Mouse (Mus musculus): Measurements from ENCODE around the gene Disc1.

The Disc1 gene

DNA sequence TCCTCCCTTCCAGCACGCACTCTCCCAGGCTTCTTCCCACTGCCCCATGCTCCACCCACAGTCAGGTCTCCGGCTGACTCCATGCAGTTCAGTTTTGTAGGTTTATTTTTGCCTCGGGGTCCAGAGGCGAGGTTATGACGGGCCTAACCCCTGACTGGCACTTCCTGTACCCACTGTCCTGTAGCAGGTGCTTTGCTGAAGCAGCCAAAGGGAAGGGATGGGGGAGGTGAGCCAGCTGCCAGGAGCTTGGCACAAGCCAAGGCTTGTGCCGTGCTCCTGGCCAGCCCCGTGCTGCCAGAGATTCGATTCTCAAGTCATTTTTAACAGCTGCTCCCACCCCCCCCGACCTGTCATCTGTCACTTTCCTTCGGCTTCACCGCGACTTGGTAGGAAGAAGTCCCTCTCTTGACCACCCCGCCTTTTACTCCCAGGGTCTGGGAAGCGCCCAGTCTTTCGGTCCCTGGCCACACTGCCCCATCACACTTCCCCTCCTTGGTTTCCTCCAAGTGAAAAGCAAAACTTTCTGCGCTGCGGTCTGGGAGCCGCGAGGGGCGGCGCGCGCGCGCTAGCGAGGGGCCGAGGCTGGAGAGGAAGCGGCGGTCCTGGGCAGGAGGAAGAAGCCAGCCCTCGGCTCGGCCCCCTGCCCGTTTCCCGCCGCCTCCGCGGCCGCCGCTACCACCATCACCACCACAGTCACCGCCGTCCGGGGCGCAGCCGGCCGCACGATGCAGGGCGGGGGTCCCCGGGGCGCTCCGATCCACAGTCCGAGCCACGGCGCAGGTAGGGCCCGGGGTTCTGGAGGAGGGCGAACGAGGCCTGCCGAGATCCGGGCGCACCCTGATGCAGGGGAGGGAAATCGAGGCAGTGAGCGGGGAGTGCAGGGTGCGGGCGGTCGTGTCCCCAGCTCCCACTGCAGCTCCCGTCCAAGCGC, at the start of gene Disc1:
Gene Disc1 (plus strand): TSS at position 691 of the 931 bp plus-strand sequence.
- peak; percentile 39 for DNase-seq (ENCODE audit: low spot score)

DNA sequence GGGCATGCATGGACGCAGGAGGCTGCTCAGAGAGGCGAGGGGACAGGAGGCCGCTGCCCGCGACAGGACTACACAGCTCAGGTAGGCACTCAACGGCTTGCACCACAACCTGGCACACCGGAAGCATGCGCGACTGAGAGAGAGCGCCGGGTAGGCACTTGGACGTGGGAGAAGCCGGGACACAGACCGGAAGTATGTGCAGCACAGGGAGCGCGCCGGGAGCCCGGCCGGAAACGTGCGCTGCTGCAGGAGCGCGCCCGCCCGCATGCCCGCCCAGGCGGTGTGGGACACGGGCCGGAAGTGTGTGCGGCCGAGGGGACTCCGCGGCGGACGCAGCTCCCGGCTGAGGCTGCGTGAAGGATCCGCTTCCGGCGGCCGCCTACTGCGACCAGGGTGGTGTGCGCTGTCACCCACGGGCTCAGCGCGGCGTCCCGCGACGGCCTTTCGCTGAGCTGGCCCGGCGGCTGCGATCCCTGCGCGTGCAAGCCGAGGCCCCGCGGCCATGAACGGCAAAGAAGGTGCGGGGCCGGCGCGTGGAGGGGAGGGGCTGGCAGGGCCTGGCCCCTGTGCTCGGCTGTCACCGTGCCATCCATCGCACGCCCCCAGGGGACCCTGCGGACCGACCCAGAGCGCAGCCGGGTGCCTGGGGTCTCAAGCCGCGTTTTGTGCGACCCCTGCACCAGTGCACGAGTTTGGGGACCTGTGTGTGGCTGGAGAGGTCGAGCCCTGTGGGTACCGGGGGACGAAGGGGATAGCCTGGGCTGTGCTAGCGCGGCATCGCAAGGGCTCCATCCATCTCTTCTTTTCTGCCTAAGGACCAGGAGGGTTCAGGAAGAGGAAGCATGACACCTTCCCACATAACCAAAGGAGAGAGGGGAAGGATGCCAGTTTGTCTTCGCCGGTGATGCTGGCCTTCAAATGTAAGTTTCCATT, 41.0 kb upstream of the Disc1 start, which contains the start of gene Tsnax:
Gene Tsnax (plus strand): TSS at position 303 of the 933 bp plus-strand sequence.
- DNase-seq (ENCODE audit: low spot score), result peak; percentile 83

DNA sequence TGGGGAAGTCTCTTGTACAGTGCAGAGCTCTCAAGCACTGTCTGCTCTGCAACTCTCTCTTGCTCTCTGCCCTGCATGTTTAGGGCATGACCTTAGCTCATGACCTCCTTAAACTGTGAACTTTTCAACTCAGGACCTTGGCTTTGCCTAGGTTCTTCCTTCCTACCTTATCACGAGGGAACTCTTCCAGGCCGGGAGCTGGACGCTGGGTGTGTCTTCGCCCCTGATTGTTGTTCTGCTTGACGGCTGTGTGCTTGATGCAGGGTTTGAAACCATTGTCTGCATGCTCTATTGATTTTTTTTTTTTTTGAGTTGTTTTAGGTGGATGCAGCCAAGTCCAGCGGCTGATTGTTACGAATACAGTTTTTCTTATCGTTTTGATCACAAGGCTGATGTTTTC, 29.9 kb upstream of the Disc1 start:
- no peak for DNase-seq (ENCODE audit: low spot score)

DNA sequence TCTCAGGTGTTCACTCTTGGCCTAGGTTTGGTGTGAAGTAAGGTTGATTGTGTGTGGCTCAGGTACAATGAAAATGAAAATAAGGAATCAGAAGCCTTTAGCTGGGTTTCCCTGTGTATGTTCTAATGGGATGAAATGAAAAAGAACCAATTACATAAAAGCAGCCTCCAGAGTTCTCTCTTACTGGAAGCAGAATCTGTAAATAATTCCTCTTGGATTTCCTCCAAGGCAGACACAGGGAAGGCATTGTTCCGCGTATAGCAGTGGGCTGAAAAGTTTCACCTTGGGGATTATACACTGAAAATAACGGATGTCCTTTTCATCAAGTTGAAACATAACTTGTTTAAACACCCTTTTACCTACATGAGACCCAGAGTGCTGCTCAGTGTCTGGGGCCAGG, 26.8 kb upstream of the Disc1 start:
- DNase-seq (ENCODE audit: low spot score), result no peak

DNA sequence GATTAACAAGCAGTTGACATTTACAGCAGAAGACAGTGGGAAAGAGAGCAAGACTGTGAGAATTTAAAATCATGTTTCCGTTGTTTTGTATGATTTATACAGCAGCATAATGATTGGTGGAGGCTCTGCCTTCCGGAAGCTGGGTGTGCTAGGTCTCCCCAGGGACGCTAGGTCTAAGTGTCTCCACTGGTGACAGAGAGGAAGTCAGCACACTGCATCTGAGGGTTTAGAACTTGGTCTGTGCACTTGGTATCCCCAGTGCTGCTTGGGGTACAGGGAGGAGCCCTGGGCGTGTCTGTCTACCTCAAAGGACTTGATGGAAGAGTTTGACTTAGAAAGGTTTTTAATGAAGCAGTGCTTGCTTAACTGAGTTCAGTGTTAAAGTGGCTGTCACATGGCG, 25.2 kb upstream of the Disc1 start:
- DNase-seq (ENCODE audit: low spot score), result no peak

DNA sequence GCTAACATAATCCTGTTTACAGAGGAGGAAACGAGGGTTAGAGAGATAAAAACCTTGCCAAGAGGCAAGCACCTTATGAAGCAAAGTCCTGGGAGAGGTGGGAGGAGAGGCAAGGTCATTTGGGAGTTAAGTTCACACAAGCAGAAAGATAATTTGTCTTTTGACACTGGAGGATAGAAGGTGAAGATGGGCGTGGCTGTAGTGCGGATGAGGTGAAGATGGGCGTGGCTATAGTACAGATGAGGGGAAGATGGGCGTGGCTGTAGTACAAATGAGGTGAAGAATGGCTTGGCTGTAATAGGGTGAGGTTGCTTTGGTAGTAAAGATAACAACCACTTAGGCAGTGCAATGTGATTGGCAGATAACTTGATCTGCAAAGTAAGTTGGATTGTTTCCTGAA, 22.7 kb upstream of the Disc1 start:
- DNase-seq (ENCODE audit: low spot score), result no peak

DNA sequence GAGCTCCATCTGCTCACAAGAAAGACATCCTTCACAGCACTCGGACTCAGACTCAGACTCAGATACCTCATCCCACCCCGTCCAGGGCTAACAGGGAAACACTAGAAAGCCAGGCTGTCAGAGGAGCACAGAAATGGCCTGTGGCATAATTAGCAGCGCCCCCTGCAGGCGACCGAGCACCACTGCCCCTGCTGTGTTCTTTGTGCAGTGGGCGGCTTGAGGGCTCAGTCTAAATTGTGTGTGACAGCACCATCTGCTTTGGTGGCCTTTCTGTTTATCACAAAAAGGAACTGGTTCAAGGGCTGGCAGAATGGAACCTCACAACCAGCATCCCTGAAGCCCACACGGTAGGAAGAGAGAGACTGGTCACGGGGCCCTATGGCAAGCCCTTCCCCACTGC, 19.3 kb upstream of the Disc1 start:
- peak; percentile 70 for DNase-seq (ENCODE audit: low spot score)

DNA sequence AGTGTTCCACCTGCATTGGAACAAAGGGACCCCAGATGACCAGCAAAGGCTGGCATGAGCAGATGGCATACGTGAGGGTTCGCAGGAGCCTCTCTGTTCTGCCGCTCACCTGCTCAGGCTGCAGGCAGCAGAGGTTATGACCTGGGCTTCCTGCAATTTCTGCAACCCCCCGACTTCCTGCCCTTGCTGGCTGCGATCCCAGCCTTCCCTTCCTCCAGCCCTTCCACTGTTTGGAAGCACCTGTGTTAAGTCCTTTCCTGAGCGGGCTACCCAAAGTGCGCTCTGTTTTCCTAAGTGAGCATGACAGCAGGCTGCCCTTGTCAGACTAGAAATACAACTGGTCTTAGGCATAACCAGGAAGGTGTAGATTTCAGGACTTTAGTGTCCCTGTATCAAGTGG, 16.9 kb upstream of the Disc1 start:
- DNase-seq (ENCODE audit: low spot score), result no peak

DNA sequence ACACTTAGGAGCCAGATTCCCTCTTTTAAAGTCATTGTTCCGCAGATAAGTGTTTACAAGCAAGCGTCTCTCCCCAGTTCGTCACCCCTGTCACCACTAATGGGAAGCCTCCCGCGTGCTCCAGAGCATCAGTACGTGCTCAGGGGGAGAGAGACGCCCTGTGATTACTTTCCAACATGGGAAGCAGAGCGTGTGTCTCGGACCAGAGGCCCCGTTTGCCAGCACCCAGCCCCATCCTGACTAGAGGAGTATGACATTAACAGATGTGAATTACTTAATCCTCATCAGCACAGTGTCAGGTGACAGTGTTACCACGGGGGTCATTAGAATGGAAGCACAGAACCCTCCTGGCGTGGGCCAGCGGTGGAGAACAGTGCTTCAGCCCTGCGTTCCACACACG, 15.3 kb upstream of the Disc1 start:
- DNase-seq (ENCODE audit: low spot score), result no peak

DNA sequence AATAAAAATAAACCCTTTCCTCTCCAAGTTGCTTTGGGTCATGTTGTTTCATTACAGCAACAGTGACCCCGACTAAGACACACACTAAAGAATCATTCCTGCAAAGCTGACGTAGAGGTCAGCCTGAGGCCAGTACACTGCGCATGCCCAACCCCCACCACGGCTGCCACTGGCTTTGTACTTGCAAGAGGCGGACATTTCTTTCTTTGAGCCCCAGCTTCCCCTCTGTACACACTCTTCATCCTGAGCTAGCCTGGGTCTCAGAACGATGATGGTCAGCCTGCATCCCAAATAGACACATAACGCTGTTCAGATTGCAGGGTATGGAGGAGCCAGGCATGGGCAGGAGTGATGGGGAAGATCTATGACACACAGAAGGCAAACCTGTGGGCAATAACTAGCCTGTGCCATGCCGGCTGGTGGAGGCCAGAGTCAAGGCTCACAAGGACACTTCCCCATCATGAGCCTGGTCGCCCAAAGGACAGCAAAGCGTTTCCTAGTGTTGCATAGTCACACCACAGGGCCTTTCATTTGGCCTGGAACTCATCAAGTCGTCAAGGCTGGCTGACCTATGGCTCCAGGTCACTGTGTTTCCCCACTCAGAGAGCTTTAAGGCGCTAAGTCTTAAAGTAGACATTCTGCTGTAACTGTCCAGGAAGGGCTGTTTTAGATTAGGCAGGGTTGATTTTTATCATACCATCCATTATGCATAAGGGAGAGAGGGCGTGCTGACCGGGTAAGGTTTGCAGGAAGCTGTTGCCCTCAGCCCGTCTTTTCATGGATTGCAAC, 13.2 kb upstream of the Disc1 start:
- no peak for DNase-seq (ENCODE audit: low spot score)

DNA sequence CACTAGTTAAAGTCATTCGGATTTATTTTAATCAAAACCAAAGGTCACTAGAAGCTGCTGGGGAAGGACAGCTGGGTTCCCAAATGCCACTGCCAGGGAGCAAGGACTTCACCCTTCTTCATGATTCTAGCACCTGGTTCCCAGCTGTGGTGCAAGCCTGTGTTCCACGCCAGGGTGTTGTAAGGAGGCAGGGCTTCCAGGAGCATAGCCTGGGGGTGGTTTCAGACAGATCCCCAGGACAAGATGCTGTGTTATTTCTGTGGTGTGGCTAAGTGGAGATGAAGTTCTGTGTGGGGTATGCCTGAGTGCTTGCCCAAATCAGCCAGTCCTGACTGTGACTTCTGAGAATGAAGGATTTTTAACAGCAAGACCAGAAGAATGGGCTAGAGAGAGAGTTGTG, 12.5 kb upstream of the Disc1 start:
- no peak for DNase-seq (ENCODE audit: low spot score)

DNA sequence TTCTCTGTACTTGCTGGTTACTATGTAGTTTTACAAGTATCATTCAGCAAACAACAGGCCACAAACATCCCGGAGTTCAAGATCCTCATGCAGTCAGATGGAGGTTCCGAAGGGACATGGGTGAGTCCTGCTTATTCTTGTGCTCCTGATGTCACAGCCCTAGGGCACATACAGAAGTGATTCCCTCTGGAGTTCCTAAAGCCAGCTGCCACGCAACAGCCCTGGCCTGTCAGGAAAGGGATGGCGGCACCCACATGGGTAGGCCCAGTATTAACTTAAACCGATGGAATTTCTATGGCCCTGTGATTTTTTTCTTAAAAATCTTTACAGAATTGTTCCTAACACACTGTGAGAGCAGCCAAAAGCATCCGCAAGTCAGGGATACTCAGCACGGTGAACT, 10.6 kb upstream of the Disc1 start:
- no peak for DNase-seq (ENCODE audit: low spot score)

DNA sequence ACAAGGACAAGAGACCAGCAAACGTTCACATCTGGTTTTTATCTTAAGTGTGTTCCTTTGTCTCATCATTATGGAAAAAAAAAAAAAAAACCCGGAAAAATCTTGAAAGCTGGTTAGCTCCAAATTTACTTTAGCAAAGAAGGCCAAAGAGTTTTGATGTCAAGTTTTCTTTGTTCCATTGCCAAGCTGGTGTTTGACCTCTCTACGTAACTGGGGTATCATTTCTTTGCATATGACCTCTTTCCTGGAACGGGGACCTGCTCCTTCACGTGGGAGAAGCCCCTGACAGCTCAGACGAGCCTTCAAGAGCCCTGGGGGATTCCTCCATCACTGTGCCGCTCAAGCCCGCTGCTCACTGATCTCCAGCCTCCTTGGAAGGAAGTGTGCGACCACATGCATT, 10.1 kb upstream of the Disc1 start:
- no peak for DNase-seq (ENCODE audit: low spot score)

DNA sequence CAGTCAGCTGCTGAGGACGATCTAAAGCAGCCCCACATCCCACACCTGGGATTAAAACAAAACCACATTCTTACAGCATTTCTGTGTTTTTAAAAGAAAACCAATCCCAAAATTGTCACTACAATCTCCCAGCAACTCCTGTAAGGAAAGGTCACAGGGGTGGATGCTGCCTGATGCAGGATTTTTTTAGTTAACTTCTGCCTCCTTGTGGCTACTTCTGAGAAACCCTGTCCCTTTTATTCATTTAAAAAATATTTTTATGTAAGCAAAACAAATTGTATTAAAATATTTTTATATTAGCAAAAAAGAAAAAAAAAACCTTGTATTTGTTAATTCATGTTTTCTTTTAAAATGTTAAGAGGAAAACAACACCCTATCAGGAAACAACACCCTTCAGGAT, 8.2 kb upstream of the Disc1 start:
- no peak for DNase-seq (ENCODE audit: low spot score)

DNA sequence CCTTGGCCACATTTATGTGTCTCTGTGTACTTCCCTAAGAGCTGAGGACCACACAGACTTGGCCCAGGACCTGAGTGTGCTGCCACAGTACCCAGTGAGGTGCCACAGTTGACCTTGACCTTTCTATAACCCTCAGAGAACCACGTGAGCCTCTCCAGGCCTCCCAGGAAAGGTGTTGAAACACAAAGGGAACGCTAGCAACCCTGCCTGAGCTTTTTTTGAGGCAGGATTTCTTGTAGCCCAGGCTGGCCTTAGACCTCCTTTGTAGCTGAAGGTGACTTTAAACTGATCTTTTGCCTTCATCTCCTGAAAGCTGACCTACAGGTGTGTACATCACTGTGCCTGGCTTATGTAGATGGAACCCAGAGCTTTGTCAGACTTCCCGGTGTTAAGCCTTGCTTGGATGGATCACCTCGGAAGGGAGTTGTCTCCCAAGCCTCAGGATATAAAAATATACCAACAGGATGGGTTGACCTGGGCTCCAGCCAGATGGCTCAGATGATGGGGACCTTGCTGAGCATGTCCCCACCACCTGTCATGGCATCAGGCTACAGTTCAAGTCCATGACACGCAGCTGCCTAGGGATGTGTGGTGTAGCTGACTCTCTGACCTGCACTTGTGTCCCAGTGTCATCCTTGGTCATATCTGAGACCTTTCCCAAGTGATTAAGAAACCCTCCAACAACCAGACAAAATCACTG, 4.8 kb upstream of the Disc1 start:
- DNase-seq (ENCODE audit: low spot score), result no peak

DNA sequence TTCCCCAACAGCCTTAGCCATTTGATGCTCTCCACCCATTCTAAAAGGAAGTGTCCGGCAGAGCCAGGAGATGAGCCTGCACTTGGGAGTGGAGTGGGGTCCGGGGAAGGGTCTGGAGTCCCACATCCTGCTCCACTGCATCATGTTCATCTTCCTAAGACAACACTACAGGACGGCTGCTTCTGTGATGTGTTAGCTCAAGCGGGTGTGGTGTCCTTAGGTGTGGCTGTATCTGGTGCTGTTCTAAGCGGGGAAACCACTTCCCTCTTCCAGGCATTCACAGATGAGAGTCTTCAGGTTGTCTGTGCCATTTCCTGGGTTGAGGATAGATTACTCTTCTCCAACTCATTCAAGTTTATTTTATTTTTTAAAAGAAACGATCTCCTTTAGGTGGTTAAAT, 4.2 kb upstream of the Disc1 start:
- no peak for DNase-seq (ENCODE audit: low spot score)

DNA sequence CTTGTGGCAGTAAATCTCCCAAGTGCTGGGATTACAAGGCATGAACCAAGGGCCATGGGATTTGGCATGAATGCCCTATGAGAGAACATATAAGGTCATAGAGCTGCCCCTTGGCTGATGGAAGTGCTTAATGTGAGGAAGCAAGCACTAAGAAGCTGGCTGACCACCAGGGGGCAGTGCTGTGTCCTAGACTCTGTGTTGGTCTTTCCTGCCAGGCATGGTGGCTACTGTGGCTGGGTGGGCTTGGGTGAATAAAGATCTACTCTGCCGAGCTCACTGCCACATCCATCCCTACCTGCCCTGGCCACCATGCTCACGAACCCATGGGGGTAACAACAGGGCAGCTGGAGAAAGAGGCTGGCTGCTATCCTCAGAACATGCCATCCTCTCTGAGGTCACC, 2.0 kb upstream of the Disc1 start:
- DNase-seq (ENCODE audit: low spot score), result peak; percentile 56

DNA sequence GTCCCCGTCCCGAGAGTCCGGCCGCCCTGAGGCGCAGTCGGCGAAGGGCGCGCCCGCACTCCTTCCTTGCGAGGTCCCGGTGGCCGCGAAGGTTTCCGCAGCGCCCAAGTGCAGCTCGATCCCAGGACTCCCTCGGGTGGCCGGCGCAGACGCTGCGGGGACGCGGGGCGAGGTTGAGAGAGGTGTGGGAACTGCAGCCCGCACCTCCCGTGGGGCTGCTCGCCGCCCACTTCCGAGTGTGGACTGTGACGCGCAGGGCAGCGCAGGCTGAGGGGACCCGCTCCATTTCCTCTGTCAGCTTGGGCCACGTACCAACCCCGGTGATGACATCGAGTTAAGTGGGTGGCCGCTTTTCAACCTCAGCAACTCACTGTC, 428 bp downstream of the Disc1 start:
- no peak for DNase-seq (ENCODE audit: low spot score)

DNA sequence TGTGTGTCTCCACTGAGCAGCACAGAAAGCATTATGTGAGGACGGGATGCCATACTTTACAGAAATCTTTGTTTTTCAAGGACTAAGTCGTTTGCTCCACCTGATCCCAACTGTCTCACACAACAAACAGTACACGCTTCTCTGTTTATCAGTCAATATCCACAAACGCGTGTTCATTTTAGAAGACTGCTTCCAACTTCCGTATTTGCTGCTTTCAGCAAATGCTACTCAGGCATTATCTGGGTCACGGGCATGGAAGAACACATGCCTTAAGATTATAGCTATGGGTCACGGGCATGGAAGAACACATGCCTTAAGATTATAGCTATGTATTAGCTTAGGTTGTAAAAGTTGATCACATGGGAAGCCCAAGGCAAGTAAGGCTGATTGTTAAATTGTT, 6.9 kb downstream of the Disc1 start:
- no peak for DNase-seq (ENCODE audit: low spot score)

DNA sequence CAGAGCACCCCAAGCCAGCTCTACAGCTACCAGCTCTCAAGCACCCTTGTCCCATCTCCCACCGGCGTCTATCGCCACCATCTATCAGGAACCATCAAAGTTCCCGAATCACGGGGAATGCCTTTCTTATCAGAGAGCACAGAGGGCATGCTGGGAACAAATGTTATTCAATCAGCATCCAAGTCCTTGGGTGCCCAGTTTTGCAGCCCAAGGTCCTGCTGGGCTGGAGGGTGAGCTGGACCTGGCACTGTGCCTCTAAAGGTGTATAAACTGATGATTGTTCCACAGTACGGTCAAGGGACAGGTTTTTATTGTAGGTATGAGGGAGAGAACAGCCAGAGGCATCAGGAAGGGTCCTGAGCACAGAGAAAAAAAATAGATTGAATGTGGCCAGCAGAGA, 11.6 kb downstream of the Disc1 start:
- no peak for DNase-seq (ENCODE audit: low spot score)

DNA sequence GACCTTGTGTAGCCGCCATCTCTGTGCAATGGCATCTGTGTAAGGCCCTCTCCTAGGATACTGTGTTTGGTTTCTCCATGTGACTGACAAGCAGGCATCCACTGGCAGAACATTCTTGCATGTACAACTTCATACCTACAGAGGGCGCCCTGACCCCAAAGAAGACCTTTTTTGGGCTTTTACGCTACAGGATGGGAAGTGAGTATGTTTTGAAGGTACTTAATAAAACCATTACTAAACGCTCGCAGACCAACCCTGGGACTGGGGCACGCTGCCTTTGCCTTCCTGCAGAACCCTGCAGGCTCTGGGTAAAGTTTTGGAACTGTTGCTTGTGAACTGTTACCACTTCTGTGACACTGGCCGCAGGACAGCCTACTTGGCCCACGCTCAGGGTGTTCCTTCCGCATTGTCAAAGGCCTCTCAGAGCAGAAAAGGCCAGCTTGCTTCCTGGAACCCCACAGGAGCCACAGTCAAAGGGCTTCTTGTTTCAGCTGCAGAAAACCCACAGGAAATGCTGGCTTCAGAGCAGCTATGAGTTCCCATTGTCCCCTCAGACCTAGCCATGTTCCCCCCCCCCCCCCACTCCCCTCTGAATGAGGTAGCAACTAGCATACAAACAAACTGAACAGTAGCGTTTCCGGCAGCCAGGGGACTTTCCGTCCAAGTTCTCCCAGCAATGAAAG, 13.1 kb downstream of the Disc1 start:
- DNase-seq (ENCODE audit: low spot score), result peak; percentile 50

Data from ovary, postnatal 14 days (tissue).